Mouse (Mus musculus) heart, embryonic 13.5 days (tissue): Measurements from ENCODE around the gene Cd5. TPM values are rescaled to one million over a fixed set of nuclear protein-coding genes. Genes with fewer than 3 reads are reported as not detected.

Experiments used
- ATAC-seq: fragments of 200-750 bp; cut with Nextera tagmentation; 2 replicates; pipeline ENCODE4 v1.8.0; 2017; ENCODE audit warnings: moderate TSS enrichment; ENCODE audit not compliant: insufficient number of reproducible peaks, low FRiP score, low TSS enrichment; ENCODE audit errors: extremely low read depth
- H3K27ac ChIP-seq: fragments of 300-500 bp; sonication (generic); replicated peaks from 2 replicates; pipeline ENCODE4 v1.5.1; 2015; ENCODE audit warnings: moderate library complexity, mild to moderate bottlenecking, inconsistent platforms
- H3K27me3 ChIP-seq: fragments of 300-500 bp; sonication (generic); replicated peaks from 2 replicates; pipeline ENCODE4 v1.6.1; 2015; ENCODE audit warnings: mild to moderate bottlenecking, inconsistent platforms
- H3K36me3 ChIP-seq: fragments of 300-500 bp; sonication (generic); 2 replicates; pipeline ENCODE4 v1.6.1; 2015; ENCODE audit warnings: mild to moderate bottlenecking, inconsistent platforms
- H3K4me1 ChIP-seq: fragments of 300-500 bp; sonication (generic); 2 replicates; pipeline ENCODE4 v1.6.1; 2015; ENCODE audit warnings: inconsistent platforms
- H3K4me2 ChIP-seq: fragments of 300-500 bp; sonication (generic); 2 replicates; pipeline ENCODE4 v1.6.1; 2015; ENCODE audit warnings: inconsistent platforms, mild to moderate bottlenecking, moderate library complexity
- H3K4me3 ChIP-seq: fragments of 300-500 bp; sonication (generic); 2 replicates; pipeline ENCODE4 v1.5.1; 2015; ENCODE audit warnings: moderate library complexity, mild to moderate bottlenecking, inconsistent platforms
- H3K9ac ChIP-seq: fragments of 300-500 bp; sonication (generic); 2 replicates; pipeline ENCODE4 v1.6.1; 2015; ENCODE audit warnings: inconsistent platforms, mild to moderate bottlenecking, moderate library complexity
- H3K9me3 ChIP-seq: fragments of 300-500 bp; sonication (generic); 2 replicates; pipeline ENCODE4 v1.6.1; 2016; ENCODE audit warnings: inconsistent platforms
- WGBS: fragments of 180-500 bp; shearing (Covaris S2); methylation state at CpG from one replicate; pipeline ENCODE4 v1.1.7; 2015; ENCODE audit warnings: mixed read lengths; 5-methylcytosine and 5-hydroxymethylcytosine counted together
- polyA plus RNA-seq: library from polyadenylated mRNA; unstranded; fragments of >200 nt; fragmentation: Nextera tagmentation; extraction: Ambion mirVana; gene quantifications from 2 replicates; pipeline ENCODE4 v1.2.1, GENCODE M21; 2015

Cd5 gene
- polyA plus RNA-seq, 1 experiment from 2014 or later: 0.71 TPM

DNA sequence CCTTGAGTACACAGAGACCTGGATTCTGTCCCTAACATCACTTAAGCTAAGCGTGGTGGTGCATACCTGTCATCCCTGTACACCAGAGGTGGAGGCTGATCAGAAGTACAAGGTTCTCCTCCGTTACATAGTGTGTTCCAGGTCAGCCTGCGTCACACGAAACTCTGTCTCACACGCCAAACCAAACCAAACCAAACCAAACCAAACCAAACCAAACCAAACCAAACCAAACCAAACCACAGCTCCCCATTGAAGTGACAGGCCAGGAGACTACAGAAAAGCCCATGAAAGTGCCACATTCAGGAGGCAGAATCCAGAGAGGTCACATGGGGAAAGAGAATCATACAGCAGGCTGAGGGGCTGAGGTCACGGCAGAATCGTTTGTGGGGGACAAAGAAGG is 33.2 kb upstream of the Cd5 start:
- Histone ChIP-seq H3K4me3 (no peak overlapping the region), H3K36me3 (no peaks in the 10 kb centered on the region), H3K9ac (no peak overlapping the region), H3K4me2 (no peak overlapping the region), H3K4me1 (peaks cover 32% of the 10 kb centered on the region), H3K27ac (no peak overlapping the region), H3K9me3 (no peaks in the 10 kb centered on the region), H3K27me3 (0 out of 2 replicates have a peak, but pooled peaks cover 3% of the 10 kb centered on the region)
- WGBS: 65% methylated on average over 7 of the region's 7 CpGs
- ATAC-seq: no peak

DNA sequence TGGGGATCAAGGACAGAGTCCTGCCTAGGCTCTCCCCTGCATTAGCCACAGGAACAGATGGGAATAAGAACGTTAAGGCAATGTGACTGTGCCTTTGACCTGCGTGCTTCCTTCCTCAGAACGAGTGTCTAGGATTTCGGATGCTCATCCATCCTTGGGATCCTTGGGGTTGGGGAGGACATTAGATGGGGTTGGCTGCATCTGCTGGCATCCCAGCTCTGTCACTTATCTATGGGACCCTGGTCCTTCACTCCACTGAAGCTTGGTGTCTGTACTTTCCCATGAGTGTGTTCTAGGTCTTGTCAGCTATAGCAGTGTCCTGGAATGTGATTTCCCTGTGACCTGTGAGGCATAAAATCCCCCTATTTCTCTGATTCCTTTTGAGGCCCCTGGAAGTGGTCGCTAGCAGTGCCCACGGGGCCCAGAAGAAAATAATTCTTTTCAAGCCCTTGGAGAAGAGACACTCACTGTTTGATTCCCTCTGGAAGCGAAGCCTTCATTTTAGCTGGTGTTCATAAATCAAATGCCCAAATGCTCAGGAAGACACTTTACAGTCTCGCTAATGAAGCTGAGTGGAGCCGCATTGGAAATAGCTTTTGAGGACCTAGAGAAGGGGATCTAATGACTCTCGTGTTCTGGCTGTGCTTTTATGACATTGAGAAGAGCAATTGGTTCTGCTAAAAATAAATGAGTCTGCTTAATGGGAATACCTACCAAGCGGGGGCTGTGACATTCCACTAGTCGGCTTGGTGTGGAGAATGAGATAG is 30.8 kb upstream of the Cd5 start:
- peak overlapping the region; percentile 31; the same call in 1 of the 2 replicates for H3K4me2 ChIP-seq
- WGBS: 51% methylated on average over 12 of the region's 12 CpGs
- ATAC-seq: no peak
- H3K4me3 ChIP-seq: no peak overlapping the region
- H3K27ac ChIP-seq: peak overlapping the region; percentile 77
- no peaks in the 10 kb centered on the region for H3K36me3 ChIP-seq
- H3K27me3 ChIP-seq: no peaks in the 10 kb centered on the region
- H3K9ac ChIP-seq: peak overlapping the region; percentile 45; the same call in 1 of the 2 replicates
- H3K9me3 ChIP-seq: no peaks in the 10 kb centered on the region
- peaks cover 32% of the 10 kb centered on the region for H3K4me1 ChIP-seq

DNA sequence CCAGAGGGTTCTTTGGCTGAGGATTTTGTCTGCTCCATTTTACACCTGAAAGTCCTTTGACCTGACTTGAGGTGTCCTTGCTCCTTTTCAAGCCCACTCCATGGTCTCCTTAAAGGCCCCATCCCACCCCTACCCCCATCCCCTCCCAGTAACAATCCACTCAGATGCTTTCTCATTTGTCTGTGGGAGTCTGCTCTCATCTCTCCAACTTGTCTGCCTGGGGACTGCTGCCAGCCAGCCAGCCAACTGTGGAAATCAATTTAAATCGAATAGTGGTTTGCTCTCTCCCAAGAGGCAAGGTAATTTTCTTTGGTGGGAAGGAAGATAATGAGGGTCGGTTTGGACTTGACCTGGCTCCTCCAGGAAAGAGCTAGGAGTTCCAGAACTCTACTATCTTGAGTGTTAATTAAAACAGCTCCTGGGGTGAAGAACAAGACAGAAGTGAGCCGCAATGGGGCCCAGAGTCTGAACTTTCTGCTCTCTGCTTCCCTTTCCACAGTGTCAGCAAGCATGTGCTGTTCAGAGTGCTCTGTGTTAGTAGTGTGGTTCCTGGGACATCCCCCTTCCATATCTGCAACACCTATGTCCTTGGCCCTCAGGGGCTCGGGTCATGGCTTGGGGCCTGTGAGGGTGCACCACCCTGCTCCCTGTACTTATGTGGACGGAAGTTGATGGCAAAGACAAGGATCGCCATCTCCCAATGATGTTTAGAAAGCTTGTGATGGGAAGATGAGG is 30.1 kb upstream of the Cd5 start:
- no peak overlapping the region for H3K4me2 ChIP-seq
- ATAC-seq: no peak
- no peaks in the 10 kb centered on the region for H3K36me3 ChIP-seq
- H3K27me3 ChIP-seq: no peaks in the 10 kb centered on the region
- WGBS: 62% methylated on average over 6 of the region's 6 CpGs
- peak overlapping the region; percentile 28; the same call in 1 of the 2 replicates for H3K9ac ChIP-seq
- peak overlapping the region; percentile 77 for H3K27ac ChIP-seq
- H3K9me3 ChIP-seq: no peaks in the 10 kb centered on the region
- peaks cover 32% of the 10 kb centered on the region for H3K4me1 ChIP-seq
- H3K4me3 ChIP-seq: no peak overlapping the region

DNA sequence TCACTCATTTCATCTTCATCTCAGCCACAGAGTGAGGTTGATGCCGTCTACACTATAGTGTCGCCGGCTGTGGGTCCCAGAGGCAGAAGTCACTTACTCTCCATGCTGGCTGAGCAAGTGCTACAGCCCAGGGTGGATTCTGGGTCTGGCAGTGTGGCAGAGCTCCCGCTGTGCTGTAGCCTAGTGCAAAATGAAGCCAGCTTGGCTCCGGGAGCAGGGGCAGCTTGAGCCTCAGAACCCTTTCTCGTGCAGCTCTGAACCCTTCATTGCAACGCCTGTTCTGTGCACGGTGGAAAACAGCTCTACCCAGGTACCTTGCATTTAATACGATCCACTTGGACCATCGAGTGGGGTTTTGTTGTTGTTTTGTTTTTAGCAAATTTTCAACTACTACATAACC is 28.8 kb upstream of the Cd5 start:
- Histone ChIP-seq H3K4me2 (no peak overlapping the region), H3K27me3 (no peaks in the 10 kb centered on the region), H3K36me3 (no peaks in the 10 kb centered on the region), H3K4me3 (no peak overlapping the region), H3K4me1 (peaks cover 26% of the 10 kb centered on the region), H3K9me3 (no peaks in the 10 kb centered on the region), H3K9ac (no peak overlapping the region), H3K27ac (no peak overlapping the region)
- WGBS: 79% methylated on average over 10 of the region's 10 CpGs
- ATAC-seq: no peak

DNA sequence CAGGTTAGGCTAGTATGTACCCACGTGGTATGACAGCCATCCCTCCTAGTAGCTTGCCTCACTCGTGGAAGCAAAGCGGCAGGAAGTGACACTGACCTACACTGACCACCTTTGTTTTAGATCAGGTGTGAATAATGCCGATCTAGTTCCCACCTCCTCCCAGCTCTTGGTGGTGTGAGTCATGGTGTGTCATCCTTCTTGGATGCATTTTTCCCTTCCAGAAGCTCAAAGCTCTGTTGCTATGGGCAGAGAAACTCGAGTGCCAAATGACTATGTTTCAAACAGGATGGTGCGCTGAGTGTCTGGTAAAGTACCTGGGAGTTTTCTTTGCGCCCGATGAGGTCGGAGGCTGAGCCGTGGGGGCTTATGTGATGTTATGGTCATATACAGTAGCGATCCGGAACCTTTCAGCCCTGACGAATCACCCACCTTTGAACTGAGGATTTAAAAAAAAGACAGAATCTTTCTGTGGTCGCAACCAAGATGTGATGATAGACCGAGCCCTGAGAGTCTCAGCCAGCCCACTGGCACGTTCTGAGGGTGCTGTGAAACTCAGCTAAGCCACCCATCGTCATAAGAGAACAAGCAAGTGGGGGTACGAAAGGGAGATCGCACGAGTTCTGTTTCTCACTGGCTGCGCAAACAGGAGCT is 24.7 kb upstream of the Cd5 start:
- ATAC-seq: no peak
- 72% methylated on average over 21 of the region's 21 CpGs for WGBS

DNA sequence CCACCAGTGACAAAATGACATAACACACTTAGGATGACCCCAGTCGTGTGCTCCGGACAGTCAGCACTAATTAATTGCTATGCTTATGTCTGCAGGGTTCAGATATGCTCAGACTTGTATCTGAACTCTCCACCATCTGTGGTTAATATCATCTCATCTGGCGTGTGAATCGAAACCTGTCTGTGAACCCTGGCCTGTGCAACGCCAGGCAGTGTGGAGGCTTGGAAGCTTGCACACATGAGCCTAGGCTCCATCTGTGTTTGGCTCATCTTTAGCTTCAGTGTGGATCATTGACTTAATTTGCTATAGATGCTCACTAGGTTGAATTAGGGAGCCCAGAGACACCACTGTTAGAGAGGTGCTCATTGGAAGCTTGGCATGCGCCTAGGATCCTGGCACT is 23.7 kb upstream of the Cd5 start:
- WGBS: 69% methylated on average over 6 of the region's 6 CpGs
- H3K36me3 ChIP-seq: no peaks in the 10 kb centered on the region
- no peaks in the 10 kb centered on the region for H3K27me3 ChIP-seq
- H3K9ac ChIP-seq: no peak overlapping the region
- ATAC-seq: no peak
- no peak overlapping the region for H3K27ac ChIP-seq
- no peak overlapping the region for H3K4me3 ChIP-seq
- no peaks in the 10 kb centered on the region for H3K9me3 ChIP-seq
- no peak overlapping the region for H3K4me2 ChIP-seq
- peaks cover 28% of the 10 kb centered on the region for H3K4me1 ChIP-seq

More for the DNA sequence above, 24.7 kb upstream of the Cd5 start:
- H3K9me3 ChIP-seq: no peaks in the 10 kb centered on the region
- H3K27me3 ChIP-seq: no peaks in the 10 kb centered on the region
- peaks cover 26% of the 10 kb centered on the region for H3K4me1 ChIP-seq
- no peak overlapping the region for H3K27ac ChIP-seq
- no peak overlapping the region for H3K4me3 ChIP-seq
- no peaks in the 10 kb centered on the region for H3K36me3 ChIP-seq
- no peak overlapping the region for H3K9ac ChIP-seq
- no peak overlapping the region for H3K4me2 ChIP-seq

DNA sequence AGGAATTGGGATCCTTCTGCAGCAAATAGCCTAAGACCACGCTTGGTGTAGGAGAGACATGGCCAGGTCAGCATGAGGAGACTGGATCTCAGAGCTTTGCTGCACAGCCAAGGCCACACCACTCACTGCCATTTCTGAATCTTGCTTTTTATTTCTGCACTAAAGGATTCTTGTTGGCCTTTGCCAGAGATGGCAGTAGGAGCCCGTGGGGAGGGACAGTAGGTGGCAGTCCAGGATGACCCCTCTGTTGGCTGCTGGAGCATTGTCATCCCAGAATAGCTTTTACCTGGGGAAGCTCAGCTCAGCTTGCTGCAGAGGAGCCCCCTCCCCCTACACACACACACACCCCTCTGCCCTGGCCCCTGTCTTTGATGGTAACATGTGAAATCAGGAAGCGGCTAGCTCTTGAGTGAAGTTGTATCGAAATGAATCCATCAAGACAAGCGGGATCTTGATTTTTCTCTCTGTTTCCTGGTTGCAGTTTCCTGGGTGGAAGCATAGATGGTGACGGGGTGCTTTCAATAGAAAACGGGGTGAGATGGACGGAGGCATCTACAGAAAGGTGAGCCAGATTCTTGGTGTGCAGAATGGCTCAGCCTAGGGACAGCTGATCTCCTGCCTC is 23.1 kb upstream of the Cd5 start:
- no peak overlapping the region for H3K9ac ChIP-seq
- no peak for ATAC-seq
- no peak overlapping the region for H3K4me2 ChIP-seq
- 78% methylated on average over 8 of the region's 8 CpGs for WGBS
- no peaks in the 10 kb centered on the region for H3K27me3 ChIP-seq
- no peak overlapping the region for H3K4me3 ChIP-seq
- H3K9me3 ChIP-seq: no peaks in the 10 kb centered on the region
- H3K27ac ChIP-seq: no peak overlapping the region
- peaks cover 28% of the 10 kb centered on the region for H3K4me1 ChIP-seq
- H3K36me3 ChIP-seq: no peaks in the 10 kb centered on the region

DNA sequence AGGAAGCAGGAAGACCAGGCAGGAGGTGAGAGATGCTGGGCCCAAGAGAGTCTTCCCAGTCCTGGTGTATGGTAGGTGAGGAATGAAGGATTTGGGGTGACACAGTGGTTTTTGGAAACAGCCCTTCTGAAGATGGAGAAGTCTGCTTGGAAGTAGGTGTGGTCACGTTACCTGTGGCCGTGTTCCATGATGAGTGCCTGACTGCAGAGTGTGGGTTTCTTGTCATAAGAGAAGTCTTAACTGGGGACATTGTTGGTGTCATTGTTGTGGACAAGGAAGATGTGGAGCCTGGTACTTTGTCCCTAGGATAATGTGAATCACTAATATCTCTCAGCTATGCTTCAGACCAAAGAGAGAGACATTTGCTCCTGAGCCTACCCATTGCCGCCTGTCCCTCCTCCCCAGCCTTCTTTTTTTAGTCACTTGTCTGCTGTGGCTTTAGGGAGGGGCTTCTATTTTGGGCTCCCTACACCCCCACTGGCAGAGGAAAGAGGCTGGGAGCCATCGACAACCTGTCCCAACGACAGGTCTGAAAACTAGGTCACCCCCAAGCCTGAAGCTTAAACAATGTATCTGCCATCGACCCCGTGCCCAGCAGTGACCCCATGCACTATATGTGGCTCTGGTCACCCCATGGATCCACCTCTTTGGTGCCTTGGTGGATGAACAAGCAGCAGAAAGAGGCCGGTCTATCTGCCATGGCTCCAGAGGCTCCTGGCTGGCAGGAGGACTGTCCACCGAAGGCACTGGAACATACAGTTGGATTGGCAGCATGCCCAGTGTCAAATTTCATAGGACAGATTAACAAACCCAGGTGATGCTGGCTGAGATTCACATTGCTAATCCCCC is 21.4 kb upstream of the Cd5 start:
- ATAC-seq: no peak
- Histone ChIP-seq H3K9ac (peak overlapping the region; percentile 20; the same call in 1 of the 2 replicates), H3K27ac (peak overlapping the region; percentile 78), H3K4me2 (peak overlapping the region; percentile 40), H3K27me3 (no peaks in the 10 kb centered on the region), H3K36me3 (no peaks in the 10 kb centered on the region), H3K4me3 (no peak overlapping the region), H3K9me3 (no peaks in the 10 kb centered on the region), H3K4me1 (peaks cover 28% of the 10 kb centered on the region)
- 56% methylated on average over 9 of the region's 9 CpGs for WGBS

DNA sequence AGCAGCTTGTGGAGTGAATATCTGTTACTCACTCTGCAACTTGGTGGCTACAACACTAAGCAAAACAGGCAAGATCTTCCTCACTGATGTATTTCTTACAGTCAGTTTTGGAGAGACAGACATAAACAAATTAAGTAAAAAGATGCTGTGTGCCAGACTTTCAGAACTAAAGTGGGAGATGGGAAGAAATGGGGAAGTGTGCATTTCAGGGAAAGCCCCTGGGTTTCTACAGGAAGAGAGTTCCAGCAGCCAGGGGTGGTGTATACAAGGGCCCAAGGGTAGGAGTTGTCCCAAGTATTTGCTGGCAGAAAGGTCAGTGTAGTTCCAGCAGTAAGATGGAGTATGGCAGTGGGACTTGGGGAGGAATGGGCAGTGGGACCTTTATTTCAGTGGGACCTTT is 20.7 kb upstream of the Cd5 start:
- Histone ChIP-seq H3K4me1 (peaks cover 28% of the 10 kb centered on the region), H3K36me3 (no peaks in the 10 kb centered on the region), H3K4me3 (no peak overlapping the region), H3K9ac (no peak overlapping the region), H3K27me3 (no peaks in the 10 kb centered on the region), H3K9me3 (no peaks in the 10 kb centered on the region), H3K4me2 (no peak overlapping the region), H3K27ac (peak overlapping the region; percentile 78)
- ATAC-seq: no peak

DNA sequence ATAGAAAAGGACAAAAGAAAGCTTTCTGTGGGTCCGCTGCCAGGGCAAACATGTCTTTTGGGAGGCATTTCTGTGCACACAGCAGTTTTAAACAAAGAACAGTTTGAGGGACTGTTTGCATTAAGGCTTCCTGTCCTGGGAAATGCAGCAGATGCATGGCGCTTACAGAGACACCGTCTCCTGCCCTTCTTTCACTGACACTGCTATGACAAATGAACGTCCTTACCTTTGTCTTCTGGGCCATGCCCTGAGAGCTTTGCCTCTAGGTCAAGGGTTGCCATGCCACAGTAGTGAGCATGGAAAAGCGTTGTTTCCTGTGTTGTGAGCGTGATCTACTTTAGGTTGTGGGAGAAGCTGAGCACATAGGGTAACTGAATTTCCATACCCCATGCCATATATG is 19.9 kb upstream of the Cd5 start:
- H3K9me3 ChIP-seq: no peaks in the 10 kb centered on the region
- H3K27ac ChIP-seq: no peak overlapping the region
- WGBS: 62% methylated on average over 6 of the region's 6 CpGs
- no peaks in the 10 kb centered on the region for H3K27me3 ChIP-seq
- no peak overlapping the region for H3K9ac ChIP-seq
- ATAC-seq: no peak
- H3K4me3 ChIP-seq: no peak overlapping the region
- peaks cover 28% of the 10 kb centered on the region for H3K4me1 ChIP-seq
- H3K4me2 ChIP-seq: no peak overlapping the region
- no peaks in the 10 kb centered on the region for H3K36me3 ChIP-seq
